Mouse (Mus musculus) midbrain, embryonic 12.5 days (tissue): ENCODE data around the gene Rela. TPM values are rescaled to one million over a fixed set of nuclear protein-coding genes. Genes with fewer than 3 reads are reported as not detected.
A peak's percentile ranks its signal among the peaks of the same experiment; 100 is the strongest.

ENCODE experiments used
- ATAC-seq: fragments of 200-750 bp; cut with Nextera tagmentation; 2 replicates; pipeline ENCODE4 v1.8.0; 2017; ENCODE audit warnings: low read depth, moderate TSS enrichment, moderate library complexity; ENCODE audit not compliant: low FRiP score
- H3K27ac ChIP-seq: fragments of 300-500 bp; sonication (generic); replicated peaks from 2 replicates; pipeline ENCODE4 v1.5.1; 2016; ENCODE audit warnings: mild to moderate bottlenecking
- H3K27me3 ChIP-seq: fragments of 300-500 bp; sonication (generic); 2 replicates; pipeline ENCODE4 v1.6.1; 2016; ENCODE audit warnings: mild to moderate bottlenecking
- H3K36me3 ChIP-seq: fragments of 300-500 bp; sonication (generic); 2 replicates; pipeline ENCODE4 v1.6.1; 2016
- H3K4me1 ChIP-seq: fragments of 300-500 bp; sonication (generic); 2 replicates; pipeline ENCODE4 v1.6.1; 2016
- H3K4me2 ChIP-seq: fragments of 300-500 bp; sonication (generic); replicated peaks from 2 replicates; pipeline ENCODE4 v1.6.1; 2016; ENCODE audit warnings: mild to moderate bottlenecking, moderate library complexity
- H3K4me3 ChIP-seq: fragments of 300-500 bp; sonication (generic); 2 replicates; pipeline ENCODE4 v1.5.1; 2016; ENCODE audit warnings: mild to moderate bottlenecking
- H3K9ac ChIP-seq: fragments of 300-500 bp; sonication (generic); replicated peaks from 2 replicates; pipeline ENCODE4 v1.6.1; 2016; ENCODE audit warnings: mild to moderate bottlenecking, moderate library complexity
- H3K9me3 ChIP-seq: fragments of 300-500 bp; sonication (generic); 2 replicates; pipeline ENCODE4 v1.6.1; 2016; ENCODE audit warnings: mild to moderate bottlenecking
- WGBS: fragments of 180-500 bp; shearing (Covaris S2); methylation state at CpG from one replicate; pipeline ENCODE4 v1.1.7; 2016; 5-methylcytosine and 5-hydroxymethylcytosine counted together
- microRNA-seq: library from miRNA; unstranded; fragments of <30 nt; microRNA quantifications from one replicate; pipeline ENCODE4, GENCODE M21; 2017
- polyA plus RNA-seq: library from polyadenylated mRNA; unstranded; fragments of >200 nt; fragmentation: Nextera tagmentation; extraction: Ambion mirVana; gene quantifications from 2 replicates; pipeline ENCODE4 v1.2.1, GENCODE M21; 2016

Gene Rela
- polyA plus RNA-seq, 1 experiment from 2014 or later = 37.6 TPM

DNA sequence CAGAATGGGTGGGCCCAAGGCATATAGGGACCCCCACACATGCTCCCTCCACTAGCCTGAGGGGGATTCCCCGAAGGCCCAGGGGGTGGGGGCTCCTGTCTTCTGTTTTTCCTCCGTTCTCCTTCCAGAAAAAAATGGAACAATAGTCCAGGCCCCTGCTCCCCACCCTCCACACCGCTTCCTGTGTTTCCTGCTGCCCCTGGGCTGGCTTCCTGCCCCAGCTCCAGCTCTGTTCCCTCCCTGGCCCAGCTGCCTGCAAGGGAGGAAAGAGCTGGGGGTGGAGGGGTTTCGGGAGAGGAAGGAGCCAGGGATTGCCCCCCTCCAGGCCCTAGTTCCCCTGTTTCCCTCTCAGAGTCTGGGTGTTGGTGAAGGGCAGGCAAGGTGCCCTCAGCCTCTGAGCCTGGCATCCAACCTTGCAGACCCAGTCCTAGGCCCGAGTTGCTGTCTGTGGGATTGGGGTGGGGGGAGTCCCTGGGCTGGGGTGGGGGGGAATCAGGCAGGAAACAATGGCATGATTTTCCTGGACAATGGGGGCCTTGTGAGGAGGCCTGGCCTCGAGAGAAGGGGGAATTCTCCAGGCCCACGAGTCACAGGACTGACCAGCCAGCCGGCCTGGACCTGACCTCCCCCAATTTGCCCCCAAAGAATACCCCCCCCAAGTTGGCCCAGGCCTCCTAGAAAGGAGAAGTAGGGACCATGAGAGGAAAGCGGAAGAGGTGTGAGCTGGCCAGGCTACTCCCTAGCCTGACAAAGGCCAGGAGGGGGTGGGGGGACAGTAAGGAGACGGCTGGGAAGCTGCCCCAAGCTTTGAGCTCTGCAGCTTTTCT is 55.0 kb downstream of the Rela start:
- H3K27ac ChIP-seq = peak overlapping the region; percentile 30
- H3K4me2 ChIP-seq = peak overlapping the region; percentile 100
- WGBS = 77% methylated on average over 10 of the region's 10 CpGs
- peaks cover 12% of the 10 kb centered on the region for H3K27me3 ChIP-seq
- ATAC-seq = no peak
- H3K36me3 ChIP-seq = peaks cover 42% of the 10 kb centered on the region
- H3K9ac ChIP-seq = peak overlapping the region; percentile 51
- no peaks in the 10 kb centered on the region for H3K9me3 ChIP-seq
- peaks cover 59% of the 10 kb centered on the region for H3K4me1 ChIP-seq
- H3K4me3 ChIP-seq = peak overlapping the region; percentile 94; the same call in 1 of the 2 replicates

DNA sequence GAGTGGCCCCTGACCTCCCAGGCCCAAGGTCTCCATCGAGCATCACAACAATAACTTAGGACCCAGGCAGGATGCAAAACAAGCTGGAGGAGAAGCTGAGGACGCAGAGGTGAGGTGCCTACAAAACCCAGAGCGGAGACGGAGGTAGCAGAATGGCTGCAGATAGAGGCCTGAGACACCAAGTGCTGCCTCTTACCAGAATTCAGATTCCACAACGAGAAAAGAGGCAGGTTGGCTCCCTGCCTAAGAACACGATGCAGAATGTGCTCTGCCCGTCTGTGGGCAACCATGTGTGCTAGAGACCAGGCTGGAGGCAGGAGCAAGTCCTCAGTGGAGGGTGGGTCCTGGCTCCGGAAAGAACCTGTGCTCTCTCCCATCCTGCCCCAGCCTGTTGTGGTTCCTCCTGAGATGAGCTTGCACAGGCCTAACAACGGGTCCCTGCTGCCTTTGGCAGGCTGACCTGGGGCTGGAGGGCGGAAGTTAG is 55.7 kb downstream of the Rela start:
- peak overlapping the region; percentile 51; the same call in 1 of the 2 replicates for H3K9ac ChIP-seq

DNA sequence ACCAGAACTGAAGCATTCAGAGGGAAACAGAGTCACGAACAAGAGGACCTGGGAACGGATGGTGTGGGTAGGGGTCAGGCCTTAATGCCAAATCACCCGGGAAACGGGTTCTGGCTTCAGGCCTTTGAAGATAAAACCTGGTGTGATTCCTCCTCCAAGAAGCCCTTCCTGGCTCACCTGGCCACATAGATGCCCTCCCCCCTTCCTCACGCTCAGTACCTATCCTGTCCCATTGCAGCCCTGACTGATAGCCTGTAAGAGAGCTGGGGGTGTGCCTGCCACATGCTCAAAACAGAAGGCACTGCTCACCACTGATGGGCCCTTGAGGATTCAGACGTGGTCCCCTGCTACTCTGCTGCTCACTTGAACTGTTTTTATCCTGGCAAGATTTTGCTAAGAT is 56.5 kb downstream of the Rela start:
- Histone ChIP-seq H3K36me3 (peaks cover 57% of the 10 kb centered on the region), H3K9ac (no peak overlapping the region), H3K4me2 (no peak overlapping the region), H3K9me3 (no peaks in the 10 kb centered on the region), H3K27me3 (peaks cover 12% of the 10 kb centered on the region), H3K4me1 (peaks cover 52% of the 10 kb centered on the region), H3K4me3 (no peak overlapping the region), H3K27ac (no peak overlapping the region)
- no peak for ATAC-seq
- 83% methylated on average over 6 of the region's 6 CpGs for WGBS

More for the DNA sequence above, 55.7 kb downstream of the Rela start:
- Histone ChIP-seq H3K27me3 (peaks cover 12% of the 10 kb centered on the region), H3K4me1 (peaks cover 53% of the 10 kb centered on the region), H3K36me3 (peaks cover 48% of the 10 kb centered on the region), H3K4me2 (peak overlapping the region; percentile 3; the same call in 1 of the 2 replicates), H3K4me3 (peak overlapping the region; percentile 94; the same call in 1 of the 2 replicates), H3K9me3 (no peaks in the 10 kb centered on the region), H3K27ac (no peak overlapping the region)
- 87% methylated on average over 10 of the region's 10 CpGs for WGBS
- no peak for ATAC-seq

DNA sequence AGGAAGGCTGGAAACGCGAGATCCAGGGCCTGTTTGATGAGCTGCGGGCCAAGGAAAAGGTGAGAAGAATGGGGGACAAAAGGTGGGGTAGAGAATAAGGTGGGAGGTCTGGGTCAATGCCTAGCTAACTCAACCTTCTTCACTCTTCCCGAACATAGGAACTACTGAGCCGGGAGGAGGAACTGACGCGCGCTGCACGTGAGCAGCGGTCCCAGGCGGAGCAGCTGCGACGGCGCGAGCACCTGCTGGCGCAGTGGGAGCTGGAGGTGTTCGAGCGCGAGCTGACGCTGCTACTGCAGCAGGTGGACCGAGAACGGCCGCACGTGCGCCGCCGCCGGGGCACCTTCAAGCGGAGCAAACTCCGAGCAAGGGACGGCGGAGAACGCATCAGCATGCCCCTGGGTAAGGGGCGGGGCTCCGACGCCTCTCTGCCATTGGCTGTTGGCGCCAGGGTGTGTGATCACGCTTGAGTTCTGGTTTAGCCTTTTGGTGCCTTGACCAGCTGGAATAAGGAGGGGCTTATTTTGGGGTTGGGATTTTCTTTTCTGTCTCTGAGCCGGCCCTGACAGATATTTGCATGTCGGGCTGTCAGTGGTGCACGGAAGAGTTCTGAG is 58.7 kb downstream of the Rela start:
- ATAC-seq = peak; percentile 72
- Histone ChIP-seq H3K27me3 (peaks cover 12% of the 10 kb centered on the region), H3K9me3 (no peaks in the 10 kb centered on the region), H3K27ac (no peak overlapping the region), H3K9ac (0 out of 2 replicates have a peak overlapping the region, but pooled peaks have one; percentile 50), H3K4me2 (peak overlapping the region; percentile 66), H3K4me1 (peaks cover 33% of the 10 kb centered on the region), H3K4me3 (peak overlapping the region; percentile 38), H3K36me3 (peaks cover 72% of the 10 kb centered on the region)
- 8% methylated on average over 41 of the region's 41 CpGs for whole genome bisulfite sequencing

Small RNA genes within 50 kb of the gene (microRNA-seq; reads per million reads assigned to microRNA genes)
- gene Mir6987 = not detected

Other genes starting within 250 kb of the Rela start
- gene Sart1, start 248.8 kb upstream of the Rela start, polyA plus RNA-seq = 115 and 118 TPM in 2 replicates
- 0.17 and 0.28 TPM in 2 replicates for gene Tsga10ip, start 235.0 kb upstream of the Rela start, polyA plus RNA-seq
- 257 and 262 TPM in 2 replicates for gene Drap1, start 212.5 kb upstream of the Rela start, polyA plus RNA-seq
- 52.4 and 60.3 TPM in 2 replicates for gene AI837181, start 212.3 kb upstream of the Rela start, polyA plus RNA-seq
- gene Fosl1, start 189.9 kb upstream of the Rela start, polyA plus RNA-seq = not detected in 2 replicates
- gene Ccdc85b, start 179.6 kb upstream of the Rela start, polyA plus RNA-seq = 10.1 TPM in 2 replicates
- 144 and 149 TPM in 2 replicates for gene Fibp, start 176.9 kb upstream of the Rela start, polyA plus RNA-seq
- gene Ctsw, start 169.0 kb upstream of the Rela start, polyA plus RNA-seq = 3.6 and 3.9 TPM in 2 replicates
- gene Efemp2, start 163.5 kb upstream of the Rela start, polyA plus RNA-seq = 57.9 and 68.9 TPM in 2 replicates
- 47.7 and 50.1 TPM in 2 replicates for gene Mus81, start 149.1 kb upstream of the Rela start, polyA plus RNA-seq
- 3,169 and 3,187 TPM in 2 replicates for gene Cfl1, start 147.0 kb upstream of the Rela start, polyA plus RNA-seq
- 0.22 TPM in 1 of 2 replicates, not detected in the other for gene 1700020D05Rik, start 133.7 kb upstream of the Rela start, polyA plus RNA-seq
- gene Snx32, start 126.9 kb upstream of the Rela start, polyA plus RNA-seq = 35.9 and 36.0 TPM in 2 replicates
- 0.08 and 0.14 TPM in 2 replicates for gene Ovol1, start 76.8 kb upstream of the Rela start, polyA plus RNA-seq
- gene Ap5b1, start 69.5 kb upstream of the Rela start, polyA plus RNA-seq = 2.2 and 2.6 TPM in 2 replicates
- gene Rnaseh2c, start 35.6 kb upstream of the Rela start, polyA plus RNA-seq = 137 and 165 TPM in 2 replicates
- 80.4 and 81.6 TPM in 2 replicates for gene Kat5, start 27.2 kb upstream of the Rela start, polyA plus RNA-seq
- 18.8 and 20.6 TPM in 2 replicates for gene Sipa1, start 26.2 kb downstream of the Rela start, polyA plus RNA-seq
- 25.4 and 26.2 TPM in 2 replicates for gene Map3k11, start 51.3 kb downstream of the Rela start, polyA plus RNA-seq
- gene Pcnx3, start 51.4 kb downstream of the Rela start, polyA plus RNA-seq = 34.1 and 37.4 TPM in 2 replicates
- gene Kcnk7, start 66.9 kb downstream of the Rela start, polyA plus RNA-seq = 0.36 TPM in 1 of 2 replicates, not detected in the other
- 8.2 and 9.1 TPM in 2 replicates for gene Ehbp1l1, start 88.8 kb downstream of the Rela start, polyA plus RNA-seq
- gene Fam89b, start 92.2 kb downstream of the Rela start, polyA plus RNA-seq = 175 and 186 TPM in 2 replicates
- gene Ltbp3, start 103.4 kb downstream of the Rela start, polyA plus RNA-seq = 7.9 and 9.1 TPM in 2 replicates
- gene Scyl1, start 133.9 kb downstream of the Rela start, polyA plus RNA-seq = 63.6 and 68.4 TPM in 2 replicates
- 22.3 and 24.8 TPM in 2 replicates for gene Frmd8, start 237.8 kb downstream of the Rela start, polyA plus RNA-seq
- 1.9 and 3.4 TPM in 2 replicates for gene Slc25a45, start 240.3 kb downstream of the Rela start, polyA plus RNA-seq